Mouse (Mus musculus) left cerebral cortex, adult 8-10 months (tissue): ENCODE data around the gene Trnp1. TPM values are rescaled to one million over a fixed set of nuclear protein-coding genes. Genes with fewer than 3 reads are reported as not detected.

Experiments used
- DNase-seq, 2 experiments: peaks; one replicate each; pipeline ENCODE4 v3.0.0; 2022; ENCODE audit warnings: low spot score in 2 of 2
- total RNA-seq, 4 experiments: library from RNA; stranded (reverse); gene quantifications; 2 replicates each; pipeline ENCODE4 v1.2.4; 2022

The Trnp1 gene
- total RNA-seq, 4 experiments from 2014 or later = 177 to 204 (median 186) TPM

DNA sequence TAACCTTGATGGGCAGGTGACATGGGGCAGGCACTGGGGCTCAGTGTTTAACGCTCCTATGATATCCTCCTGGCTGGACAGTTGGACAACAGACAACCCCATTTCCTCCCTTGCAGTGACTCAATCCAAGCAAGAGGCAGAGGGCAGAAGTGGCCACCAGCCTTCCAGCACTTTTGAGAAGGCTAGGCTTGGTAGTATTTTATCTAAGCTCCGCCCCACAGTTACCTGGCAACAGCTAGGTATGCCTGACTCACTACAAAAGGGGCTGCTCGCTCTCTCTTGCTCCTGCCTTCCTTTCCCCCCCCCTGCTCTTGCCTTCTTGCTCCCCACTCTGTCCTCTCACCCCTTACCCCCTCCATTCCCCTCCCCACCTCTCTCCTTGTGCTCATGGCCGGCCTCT, 37.0 kb downstream of the Trnp1 start:
- no peak for DNase-seq

DNA sequence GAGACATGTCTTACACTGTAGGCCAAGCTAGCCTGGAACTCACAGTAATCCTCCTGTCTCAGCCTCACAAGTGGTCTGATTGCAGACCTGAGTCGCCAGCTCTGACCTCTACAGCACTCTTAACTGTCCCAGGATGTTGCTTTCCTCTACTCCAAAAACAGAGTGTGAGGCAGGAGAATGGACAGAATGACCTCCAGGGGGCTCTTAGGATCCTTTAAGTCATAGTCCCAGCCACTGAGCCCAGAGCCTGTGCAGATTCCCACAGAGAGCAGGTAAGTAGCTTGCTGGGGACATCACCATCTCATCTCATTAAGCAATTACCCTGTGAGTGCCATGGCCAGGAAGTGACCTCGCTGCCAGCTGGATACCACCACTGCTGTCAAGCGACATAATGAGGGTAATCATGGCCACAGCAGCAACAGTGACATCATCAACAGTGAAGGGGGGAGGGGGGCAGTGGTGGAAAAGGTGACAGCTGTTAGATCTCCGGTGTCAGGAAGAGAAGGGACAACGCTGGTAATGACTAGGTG, 37.5 kb downstream of the Trnp1 start:
- DNase-seq = no peak

DNA sequence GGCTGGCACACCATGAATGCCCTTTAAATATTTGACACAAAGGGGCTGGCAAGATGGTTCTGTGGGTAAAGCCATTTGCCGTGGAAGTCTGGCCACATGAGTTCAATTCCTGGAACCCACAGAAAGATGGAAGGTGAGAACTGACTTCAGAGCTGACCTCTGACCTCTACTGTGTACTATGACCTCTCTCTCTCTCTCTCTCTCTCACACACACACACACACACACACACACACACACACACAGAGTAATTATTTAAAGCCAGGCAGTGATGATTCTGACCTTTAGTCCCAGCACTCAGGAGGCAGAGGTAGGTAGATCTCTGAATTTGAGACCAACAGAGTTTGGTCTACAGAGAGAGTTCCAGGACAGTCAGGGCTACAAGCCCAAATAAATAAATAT, 38.3 kb downstream of the Trnp1 start:
- no peak for DNase-seq

DNA sequence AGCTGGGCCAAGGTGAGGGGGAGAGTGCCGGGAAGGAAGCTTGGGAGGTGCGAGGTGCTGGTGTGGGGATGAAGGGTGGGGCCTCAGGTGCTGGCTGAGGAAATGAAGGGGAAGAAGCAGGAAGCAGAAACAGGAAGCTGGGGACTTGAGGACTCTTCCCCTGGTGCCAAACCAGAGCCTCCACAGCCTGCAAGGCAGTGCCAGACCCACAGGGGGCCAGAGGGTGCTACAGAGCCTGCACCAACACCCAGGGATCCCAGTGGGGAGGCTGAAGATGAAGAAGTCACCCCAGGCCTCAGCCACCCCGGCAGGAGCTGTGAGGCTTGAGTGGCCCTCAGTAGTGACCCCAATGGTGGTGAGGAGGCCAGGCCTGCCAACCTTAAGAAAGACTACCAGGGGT, 40.3 kb downstream of the Trnp1 start:
- DNase-seq = no peak

DNA sequence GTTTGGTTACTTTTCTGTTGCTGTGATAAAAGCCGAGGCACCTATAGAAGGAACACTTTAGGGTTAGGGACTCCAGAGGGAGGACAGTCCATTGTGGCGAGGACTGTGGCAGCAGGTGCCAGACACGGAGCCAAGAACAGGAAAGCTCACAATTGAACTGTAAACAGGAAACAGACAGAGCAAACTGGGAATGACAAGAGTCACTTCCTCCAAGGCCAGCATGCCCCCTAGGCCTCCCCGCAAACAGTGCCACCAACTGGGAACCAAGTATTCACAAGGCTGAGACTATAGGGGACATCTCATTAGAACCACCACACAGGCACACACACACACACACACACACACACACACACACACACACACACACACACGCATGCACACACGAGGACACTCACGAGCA, 45.9 kb downstream of the Trnp1 start:
- DNase-seq = no peak

DNA sequence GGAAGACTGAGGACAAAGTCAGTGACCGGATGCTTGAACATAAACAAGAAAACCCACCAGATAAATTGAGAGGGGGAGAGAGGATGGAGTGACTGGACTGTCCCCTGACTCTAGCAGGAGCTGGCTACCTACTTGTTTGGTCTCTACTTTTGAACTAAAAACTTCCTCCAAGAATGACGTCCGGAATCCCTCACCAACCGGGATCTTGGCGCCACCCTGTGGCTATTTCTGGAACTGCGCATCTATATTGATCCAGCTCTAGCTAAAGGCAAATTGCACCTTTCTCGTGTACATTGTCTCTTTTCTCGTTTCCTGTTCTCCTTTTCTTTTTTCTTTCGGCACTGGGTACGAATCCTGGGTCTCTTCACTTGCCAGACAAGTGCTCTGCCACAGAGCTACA, 46.8 kb downstream of the Trnp1 start:
- DNase-seq = peak; percentile 36 to 86

DNA sequence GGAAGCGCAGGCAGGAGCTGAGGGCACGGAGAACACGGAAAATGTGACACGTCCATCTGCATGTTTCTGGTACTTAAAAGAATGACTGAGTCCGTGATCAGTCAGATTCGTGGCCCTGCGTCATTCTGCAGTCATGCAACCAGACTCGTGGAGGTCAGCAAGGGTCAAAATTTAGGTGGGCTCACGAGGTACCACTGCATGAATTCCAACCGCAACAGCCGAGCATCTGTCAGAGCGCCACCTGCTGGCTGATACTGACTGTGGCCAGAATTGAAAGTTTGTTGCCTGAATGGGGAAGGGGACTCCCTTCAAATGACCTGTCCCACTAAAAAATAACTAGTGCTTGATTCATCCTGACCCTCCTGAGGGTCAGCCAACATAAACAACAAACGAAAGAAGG, 48.6 kb downstream of the Trnp1 start:
- DNase-seq = peak in 1 of 2 experiments; percentile 46

DNA sequence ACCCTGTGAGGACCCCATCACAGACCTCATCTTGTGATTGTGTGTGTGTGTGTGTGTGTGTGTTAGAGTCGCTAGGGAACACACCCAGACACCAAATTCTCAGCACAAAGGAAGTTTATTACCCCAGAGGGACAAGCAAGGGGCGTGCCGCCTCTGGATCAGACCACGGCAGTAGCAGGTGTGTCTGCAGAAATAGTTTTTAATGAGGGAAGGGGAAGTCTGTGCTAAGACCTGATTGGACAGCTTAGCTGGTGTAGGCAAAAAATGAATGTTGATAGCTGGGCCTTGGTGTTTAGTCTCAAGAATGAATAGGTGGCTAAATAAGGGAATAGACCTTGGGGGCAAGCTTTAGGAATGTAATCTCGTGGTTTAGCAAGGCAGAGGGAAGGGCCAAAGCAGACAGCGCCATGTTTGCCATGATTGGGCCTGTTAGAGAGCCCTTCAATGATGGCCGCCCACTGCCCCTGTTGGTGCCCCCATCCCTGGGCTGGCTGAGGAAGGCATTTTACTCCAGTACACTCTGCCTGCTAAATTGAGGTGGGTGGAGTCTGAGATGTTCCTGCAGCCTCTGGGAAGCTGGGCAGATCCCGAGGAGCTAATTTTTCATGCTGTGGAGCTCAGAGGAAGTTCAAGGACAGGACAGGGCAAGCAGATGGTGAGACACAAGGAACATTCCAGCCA, 49.5 kb downstream of the Trnp1 start:
- DNase-seq = no peak

DNA sequence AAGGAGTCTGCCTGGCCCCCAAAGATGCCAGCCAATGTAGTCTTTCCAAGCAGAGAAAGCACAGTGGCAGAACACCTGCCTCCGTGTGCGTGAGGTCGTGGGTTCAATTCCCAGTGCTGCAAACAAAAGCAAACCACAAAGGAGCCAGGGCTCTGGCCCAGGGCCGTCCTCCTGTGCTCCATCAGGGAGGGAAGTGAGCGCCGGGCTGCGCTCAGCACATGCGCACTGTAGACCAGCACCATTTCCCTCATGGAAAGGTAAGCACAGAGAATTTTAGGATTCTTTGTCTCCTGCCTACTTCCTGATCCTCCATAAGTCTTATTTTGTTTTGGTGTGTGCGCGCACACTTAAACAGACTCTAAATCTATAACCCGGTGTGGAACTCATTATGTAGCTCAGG, 50.4 kb downstream of the Trnp1 start:
- no peak for DNase-seq

DNA sequence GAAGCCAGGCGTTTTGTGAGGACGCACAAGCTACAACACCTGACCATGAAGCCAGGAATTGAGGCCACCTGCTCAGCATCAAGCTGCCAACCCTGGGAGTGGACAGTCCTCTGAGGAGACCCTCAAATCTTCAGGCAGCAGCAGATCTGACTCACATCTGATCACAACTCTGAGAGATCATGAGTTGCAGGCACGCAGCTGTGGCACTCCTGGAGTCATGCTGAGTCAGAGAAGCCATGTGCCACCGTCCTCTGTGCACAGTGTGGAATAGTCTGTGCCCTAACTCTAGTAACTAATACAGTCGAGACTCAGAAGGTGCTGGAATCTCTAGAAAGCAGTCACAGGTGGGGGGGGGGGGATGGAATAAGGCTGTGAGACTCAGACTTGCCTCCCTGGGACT, 51.0 kb downstream of the Trnp1 start:
- no peak for DNase-seq

DNA sequence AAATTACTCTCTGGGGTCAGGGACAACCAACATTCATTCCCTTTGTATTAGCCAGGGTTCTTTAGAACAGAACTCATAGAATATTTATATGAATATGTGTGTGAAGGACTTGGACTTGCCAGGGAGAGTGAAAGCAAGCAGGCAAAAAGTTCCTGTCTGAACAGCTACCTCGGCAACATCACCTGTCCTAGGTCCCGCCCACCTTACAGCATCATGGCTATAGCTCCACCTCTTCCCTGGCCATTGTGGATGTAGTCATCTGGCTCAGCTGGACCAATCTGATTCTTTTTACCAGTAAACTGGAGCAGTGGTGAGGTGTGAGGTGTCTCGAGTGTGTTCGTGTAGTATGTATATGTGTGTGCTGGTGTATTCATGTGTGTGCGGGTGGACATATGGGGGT, 52.6 kb downstream of the Trnp1 start:
- DNase-seq = no peak

DNA sequence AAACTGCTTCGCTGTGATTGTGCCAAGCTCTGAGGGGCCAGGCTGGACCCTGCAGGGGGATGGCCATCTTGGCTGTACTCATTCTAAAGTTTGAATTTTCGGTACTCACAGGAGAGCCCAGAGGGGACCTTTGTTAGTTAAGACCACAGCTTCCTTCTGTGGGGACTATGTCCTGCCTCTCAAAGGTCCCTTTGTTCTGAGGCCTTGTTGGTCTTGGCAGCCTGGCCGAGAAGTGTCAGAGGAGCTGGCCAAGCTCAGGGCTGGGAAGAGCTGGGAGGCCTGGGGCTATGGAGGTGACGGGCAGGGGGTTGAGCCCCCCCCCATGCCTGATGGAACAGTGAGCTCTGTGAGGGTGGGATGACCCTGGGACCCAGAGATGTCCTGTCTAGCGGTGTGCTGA, 55.3 kb downstream of the Trnp1 start:
- peak in 1 of 2 experiments; percentile 17 for DNase-seq

DNA sequence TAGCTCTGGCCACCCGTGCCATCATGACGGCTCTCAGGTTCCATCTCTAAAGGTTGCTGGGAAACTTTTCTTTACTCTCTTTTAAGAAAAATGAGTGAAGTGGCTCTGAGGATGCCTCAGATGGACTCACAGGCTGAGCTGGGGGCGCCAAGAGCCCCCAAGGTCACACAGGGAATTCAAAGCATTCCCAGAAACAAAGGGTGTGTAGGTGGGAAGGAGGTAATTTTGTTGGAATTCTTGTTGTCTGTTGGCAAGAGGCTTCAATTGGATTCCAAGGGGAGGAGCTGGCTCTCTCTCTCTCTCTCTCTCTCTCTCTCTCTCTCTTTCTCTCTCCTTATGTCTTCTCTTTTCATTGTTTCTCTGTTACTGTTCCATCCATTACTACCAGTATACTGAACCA, 56.2 kb downstream of the Trnp1 start:
- DNase-seq = no peak

Other genes with a start within 250 kb of the Trnp1 start
- gene Sytl1, start 235.4 kb downstream of the Trnp1 start, total RNA-seq = 1 to 10 TPM; 3.4 to 5.3 (median 4.1) TPM
- gene Tmem222, start 220.8 kb downstream of the Trnp1 start, total RNA-seq = 10 to 100 TPM; 84.3 to 91.2 (median 87.4) TPM
- 10 to 100 TPM; 53.6 to 58.0 (median 54.3) TPM for gene Wdtc1, start 145.1 kb downstream of the Trnp1 start, total RNA-seq
- gene Slc9a1, start 128.8 kb downstream of the Trnp1 start, total RNA-seq = 10 to 100 TPM; 52.8 to 59.1 (median 55.7) TPM
- under 1 TPM in 2 of 4 experiments, not detected in 2; 0.14 to 0.26 TPM for gene Tent5b, start 18.4 kb downstream of the Trnp1 start, total RNA-seq
- gene Kdf1, start 20.4 kb upstream of the Trnp1 start, total RNA-seq = under 1 TPM in 2 of 4 experiments, not detected in 2; 0.35 to 0.62 TPM
- gene Nudc, start 47.4 kb upstream of the Trnp1 start, total RNA-seq = 100 to 1,000 TPM; 139 to 165 (median 156) TPM
- gene Nr0b2, start 54.8 kb upstream of the Trnp1 start, total RNA-seq = not detected
- 1 to 10 TPM; 6.8 to 8.9 (median 7.4) TPM for gene Gpatch3, start 76.2 kb upstream of the Trnp1 start, total RNA-seq
- 10 to 100 TPM; 10.4 to 12.4 (median 11.3) TPM for gene Gpn2, start 85.8 kb upstream of the Trnp1 start, total RNA-seq
- gene Sfn, start 103.6 kb upstream of the Trnp1 start, total RNA-seq = 1 to 10 TPM; 1.6 to 2.2 (median 1.8) TPM
- 10 to 100 TPM; 33.8 to 57.7 (median 44.6) TPM for gene Zdhhc18, start 151.6 kb upstream of the Trnp1 start, total RNA-seq
- gene Pigv, start 174.1 kb upstream of the Trnp1 start, total RNA-seq = 10 to 100 TPM in 2 of 4 experiments, 1 to 10 TPM in 2; 8.4 to 10.9 (median 9.9) TPM